Mouse (Mus musculus): ENCODE data around the gene Ifitm10.
"Not testable (repeated sequence)": the region's sequence is repeated elsewhere in the genome, so short reads cannot be mapped to it uniquely, and the experiment has no call there.

DNA sequence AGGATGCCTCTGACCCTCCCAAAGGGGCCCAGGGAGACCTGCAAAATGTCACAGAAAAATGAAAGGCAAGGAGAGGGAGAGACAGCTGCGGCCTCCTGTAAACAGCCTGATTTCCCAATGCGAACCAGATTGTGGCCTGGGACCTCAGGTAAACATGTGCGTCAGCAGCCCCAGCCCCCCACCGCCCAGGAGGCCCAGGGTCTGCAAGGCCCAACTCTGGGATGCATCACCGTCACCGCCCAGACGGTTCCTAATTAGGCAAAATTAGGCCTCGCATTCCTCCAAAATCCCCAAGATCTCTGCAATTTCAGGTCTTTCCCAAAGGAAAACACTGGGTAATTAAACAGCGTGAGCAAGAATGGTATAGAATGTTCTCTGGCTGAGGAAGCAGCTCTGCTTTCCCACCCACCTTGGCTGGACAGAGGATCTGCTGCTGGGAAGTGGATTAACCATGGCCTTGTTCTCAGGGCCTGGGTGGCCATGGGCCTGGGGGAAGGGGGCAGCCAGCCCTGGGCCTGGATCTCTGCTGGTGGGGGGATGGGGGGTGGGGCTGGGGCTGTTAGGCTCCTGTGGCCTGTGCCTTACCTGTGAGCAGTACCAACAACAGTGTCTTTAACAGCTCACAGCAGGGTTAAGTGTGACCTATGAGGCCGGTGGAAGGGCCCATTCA lies 51.8 kb downstream of the Ifitm10 start:
- TF ChIP-seq HCFC1 (IDR thresholded peaks at IDR 0.05; ENCODE audit: borderline replicate concordance, insufficient read depth, low read length); CHD2 (IDR thresholded peaks at IDR 0.05; ENCODE audit: low read depth, low read length); MAFK (IDR thresholded peaks at IDR 0.05; ENCODE audit: insufficient read depth, low read depth, low read length): not testable (repeated sequence)
